ENCODE assay signal across 8 mouse cellular contexts in genomic region chr4:41135711-41136453, GRCm38 (mm10). TPM values are rescaled to one million over a fixed set of nuclear protein-coding genes. Genes with fewer than 3 reads are reported as not detected.
A peak's percentile ranks its signal among the peaks of the same experiment; 100 is the strongest.
DNase-seq lines count a peak whose midpoint lies in the region; ATAC-seq and TF ChIP-seq lines count a peak whose summit lies in the region.

Gene Ube2r2, plus strand, starts transcription at chr4:41135743.

- TF ChIP-seq CTCF in E14TG2a.4 (conservative IDR thresholded peaks at IDR 0.05; ENCODE audit: low read length): no peak
- TF ChIP-seq CTCF in heart, postnatal 0 days (IDR thresholded peaks at IDR 0.05; ENCODE audit: low read depth): no peak

- TF ChIP-seq EP300 in heart, postnatal 0 days (IDR thresholded peaks at IDR 0.05; ENCODE audit: low read depth): 0 out of 2 replicates have a peak, but pooled peaks have one; percentile 10

- H3K4me2 ChIP-seq in forebrain, embryonic 14.5 days (ENCODE audit: low read length): peak within 1 kb of the TSS; percentile 73
- peak within 1 kb of the TSS; percentile 81 for H3K4me2 ChIP-seq in heart, postnatal 0 days (ENCODE audit: low read depth, low read length)
- peak within 1 kb of the TSS; percentile 63 for H3K4me2 ChIP-seq in neural tube, embryonic 14.5 days (ENCODE audit: low read depth, low read length)

- 0% methylated on average over 56 of the region's 65 CpGs for WGBS in forebrain, embryonic 14.5 days
- WGBS in heart, postnatal 0 days: under 1% methylated on average over 49 of the region's 65 CpGs
- under 1% methylated on average over 59 of the region's 65 CpGs for WGBS in neural tube, embryonic 14.5 days

- peak; percentile 75 for DNase-seq in forebrain, embryonic 14.5 days (ENCODE audit: low spot score)
- peak; percentile 55 for DNase-seq in heart, postnatal 0 days (ENCODE audit: low spot score)
- peak; percentile 52 to 78 for DNase-seq in kidney, postnatal 36 days
- DNase-seq in lung, adult 18-20 months: peak; percentile 67 to 68
- DNase-seq in thymus, adult 18-20 months: peak; percentile 34 to 59

- H3K4me1 ChIP-seq in E14TG2a.4 (replicated peaks; ENCODE audit: low read depth, low read length): peaks cover 54% of the 10 kb centered on the region
- peaks cover 10% of the 10 kb centered on the region; the same call in 1 of the 2 replicates for H3K4me1 ChIP-seq in brown adipose tissue, adult 24 weeks (ENCODE audit: control insufficient read depth, insufficient read depth, insufficient read length, low read length)
- 0 out of 2 replicates have a peak, but pooled peaks cover 3% of the 10 kb centered on the region for H3K4me1 ChIP-seq in forebrain, embryonic 14.5 days (ENCODE audit: control insufficient read depth, insufficient read depth, low read length)
- peaks cover 12% of the 10 kb centered on the region; the same call in 1 of the 2 replicates for H3K4me1 ChIP-seq in heart, postnatal 0 days (ENCODE audit: control insufficient read depth, insufficient read depth)
- H3K4me1 ChIP-seq in neural tube, embryonic 14.5 days (ENCODE audit: control insufficient read depth, insufficient read depth, low read length): peaks cover 17% of the 10 kb centered on the region

- H3K9me3 ChIP-seq in E14TG2a.4 (ENCODE audit: low read length): no peaks in the 10 kb centered on the region
- no peaks in the 10 kb centered on the region for H3K9me3 ChIP-seq in forebrain, embryonic 14.5 days (replicated peaks; ENCODE audit: control insufficient read depth, low read length)
- 0 out of 2 replicates have a peak, but pooled peaks cover 3% of the 10 kb centered on the region for H3K9me3 ChIP-seq in heart, postnatal 0 days (replicated peaks; ENCODE audit: control insufficient read depth, low read length)
- no peaks in the 10 kb centered on the region for H3K9me3 ChIP-seq in neural tube, embryonic 14.5 days (ENCODE audit: control insufficient read depth, low read length)

- H3K9ac ChIP-seq in forebrain, embryonic 14.5 days (ENCODE audit: low read length): peak within 1 kb of the TSS; percentile 99
- peak within 1 kb of the TSS; percentile 89 for H3K9ac ChIP-seq in heart, postnatal 0 days (replicated peaks; ENCODE audit: low read depth, low read length)
- H3K9ac ChIP-seq in neural tube, embryonic 14.5 days (replicated peaks; ENCODE audit: low read depth, low read length): peak within 1 kb of the TSS; percentile 99

- no peaks in the 10 kb centered on the region for H3K27me3 ChIP-seq in E14TG2a.4 (ENCODE audit: insufficient read depth, low read length)
- no peaks in the 10 kb centered on the region for H3K27me3 ChIP-seq in forebrain, embryonic 14.5 days (replicated peaks; ENCODE audit: control insufficient read depth, insufficient read depth, low read length)
- H3K27me3 ChIP-seq in heart, postnatal 0 days (ENCODE audit: control insufficient read depth, insufficient read depth, low read length): no peaks in the 10 kb centered on the region
- no peaks in the 10 kb centered on the region for H3K27me3 ChIP-seq in neural tube, embryonic 14.5 days (ENCODE audit: control insufficient read depth, insufficient read depth, low read length)

- peak within 1 kb of the TSS; percentile 90 for H3K4me3 ChIP-seq in E14TG2a.4 (replicated peaks; ENCODE audit: low read length)
- peak within 1 kb of the TSS; percentile 73 for H3K4me3 ChIP-seq in brown adipose tissue, adult 24 weeks (ENCODE audit: insufficient read depth, low read depth, low read length)
- H3K4me3 ChIP-seq in forebrain, embryonic 14.5 days (ENCODE audit: low read depth, low read length): peak within 1 kb of the TSS; percentile 95
- peak within 1 kb of the TSS; percentile 98 for H3K4me3 ChIP-seq in heart, postnatal 0 days (ENCODE audit: low read depth, low read length)
- H3K4me3 ChIP-seq in neural tube, embryonic 14.5 days (ENCODE audit: low read depth, low read length): peak within 1 kb of the TSS; percentile 97

- H3K36me3 ChIP-seq in E14TG2a.4 (ENCODE audit: insufficient read depth, low read length): peaks cover 20% of the 10 kb centered on the region
- peaks cover 6% of the 10 kb centered on the region; the same call in 1 of the 2 replicates for H3K36me3 ChIP-seq in forebrain, embryonic 14.5 days (ENCODE audit: control insufficient read depth, insufficient read depth, low read length)
- H3K36me3 ChIP-seq in heart, postnatal 0 days (replicated peaks; ENCODE audit: control insufficient read depth, insufficient read depth, low read length): peaks cover 10% of the 10 kb centered on the region; the same call in 1 of the 2 replicates
- no peaks in the 10 kb centered on the region for H3K36me3 ChIP-seq in neural tube, embryonic 14.5 days (ENCODE audit: control insufficient read depth, insufficient read depth, low read length)

- H3K27ac ChIP-seq in brown adipose tissue, adult 24 weeks (replicated peaks; ENCODE audit: low read depth, low read length): peak within 1 kb of the TSS; percentile 89
- H3K27ac ChIP-seq in forebrain, embryonic 14.5 days (ENCODE audit: low read depth, low read length): peak within 1 kb of the TSS; percentile 99
- H3K27ac ChIP-seq in heart, postnatal 0 days (ENCODE audit: low read depth): peak within 1 kb of the TSS; percentile 96
- H3K27ac ChIP-seq in neural tube, embryonic 14.5 days (ENCODE audit: low read depth, low read length): peak within 1 kb of the TSS; percentile 99

- peak; percentile 74 for ATAC-seq in forebrain, embryonic 14.5 days
- ATAC-seq in heart, postnatal 0 days (ENCODE audit: insufficient read depth, low read depth): peak; percentile 71
- peak; percentile 80 for ATAC-seq in neural tube, embryonic 14.5 days (ENCODE audit: low read depth)

RNA-seq across cellular contexts. Expression of gene Ube2r2, which starts in this region (rescaled TPM):
- 71.7 and 124 TPM in 2 replicates for polyA plus RNA-seq in brown adipose tissue, adult 24 weeks (2012; ENCODE audit: insufficient read depth, insufficient read length, missing spikeins)
- polyA plus RNA-seq in forebrain, embryonic 14.5 days (2014; fragmentation: Nextera tagmentation; extraction: Ambion mirVana): 63.2 and 74.3 TPM in 2 replicates
- total RNA-seq in heart, postnatal 0 days (2014; rRNA removed; ENCODE audit: low replicate concordance): 43.7 and 48.9 TPM in 2 replicates
- polyA plus RNA-seq in heart, postnatal 0 days (2015; fragmentation: Nextera tagmentation; extraction: Ambion mirVana): 60.9 and 69.7 TPM in 2 replicates
- polyA plus RNA-seq in neural tube, embryonic 14.5 days (2014; fragmentation: Nextera tagmentation; extraction: Ambion mirVana): 57.5 and 70.7 TPM in 2 replicates

Comparison
In these comparisons a context has a peak if more than half of its experiments do, and no peak if none do; other contexts are left out.
1. Peak in every context shown above with its lines: DNase-seq, ATAC-seq, H3K4me3 ChIP-seq and H3K27ac ChIP-seq.